Mouse (Mus musculus) 3134 (cell line): Measurements from ENCODE around the gene Stat5a.

ENCODE experiments used
- DNase-seq: peaks from one replicate; pipeline ENCODE4 v3.0.0-alpha.2; 2011; ENCODE audit warnings: low spot score; ENCODE audit not compliant: insufficient read length; ENCODE audit errors: extremely low read depth

Stat5a gene

GRCm38 (mm10) chr11:100894146-100894918 is 35.2 kb downstream of the Stat5a start:
- no peak for DNase-seq

- DNase-seq, result no peak
These were observed 36.9 kb downstream of the Stat5a start for GRCm38 (mm10) chr11:100896078-100896477.

DNA sequence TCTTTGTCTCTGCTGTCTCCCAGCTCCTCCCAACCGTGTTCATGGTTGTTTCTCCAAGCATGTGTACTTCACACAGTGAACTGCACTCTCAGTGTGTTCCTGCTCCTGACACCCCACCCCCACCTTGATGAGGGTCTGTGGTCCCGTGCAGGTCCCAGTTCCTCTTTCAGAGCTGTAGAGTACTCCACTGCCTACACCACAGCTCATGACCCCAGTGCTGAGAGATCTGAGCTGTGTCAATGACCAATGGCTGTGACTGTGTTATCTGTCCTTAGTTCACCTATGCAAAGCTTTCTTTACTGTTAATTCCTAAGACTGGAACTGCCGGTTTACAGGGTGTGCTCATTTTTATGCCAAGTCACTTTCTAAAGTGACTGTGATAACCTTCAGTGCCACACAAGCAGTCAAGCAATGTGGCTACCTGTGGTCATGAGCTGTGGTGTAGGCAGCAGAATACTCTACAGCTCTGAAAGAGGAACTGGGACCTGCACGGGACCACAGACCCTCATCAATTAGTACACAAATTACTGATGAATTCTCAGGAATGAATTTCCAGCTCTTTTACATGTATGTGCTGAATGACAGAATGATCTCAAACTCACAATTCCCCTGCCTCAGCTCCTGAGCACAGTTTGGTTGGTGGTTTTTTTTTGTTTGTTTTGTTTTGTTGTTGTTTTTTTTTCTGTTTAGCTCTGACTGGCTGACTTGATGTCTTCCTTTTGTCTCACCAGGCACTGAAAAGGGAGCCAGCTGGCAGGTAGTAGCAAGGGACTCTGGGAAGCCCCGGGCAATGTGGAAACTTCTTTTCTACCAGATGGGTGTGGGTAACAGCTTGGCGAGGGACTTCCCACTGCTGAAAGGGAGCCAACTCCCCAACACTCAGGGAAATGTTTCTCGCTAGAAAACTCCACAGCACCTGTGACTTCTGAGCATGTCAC is 38.4 kb downstream of the Stat5a start:
- no peak for DNase-seq

GRCm38 (mm10) chr11:100898441-100899199 is 39.5 kb downstream of the Stat5a start:
- no peak for DNase-seq

DNA sequence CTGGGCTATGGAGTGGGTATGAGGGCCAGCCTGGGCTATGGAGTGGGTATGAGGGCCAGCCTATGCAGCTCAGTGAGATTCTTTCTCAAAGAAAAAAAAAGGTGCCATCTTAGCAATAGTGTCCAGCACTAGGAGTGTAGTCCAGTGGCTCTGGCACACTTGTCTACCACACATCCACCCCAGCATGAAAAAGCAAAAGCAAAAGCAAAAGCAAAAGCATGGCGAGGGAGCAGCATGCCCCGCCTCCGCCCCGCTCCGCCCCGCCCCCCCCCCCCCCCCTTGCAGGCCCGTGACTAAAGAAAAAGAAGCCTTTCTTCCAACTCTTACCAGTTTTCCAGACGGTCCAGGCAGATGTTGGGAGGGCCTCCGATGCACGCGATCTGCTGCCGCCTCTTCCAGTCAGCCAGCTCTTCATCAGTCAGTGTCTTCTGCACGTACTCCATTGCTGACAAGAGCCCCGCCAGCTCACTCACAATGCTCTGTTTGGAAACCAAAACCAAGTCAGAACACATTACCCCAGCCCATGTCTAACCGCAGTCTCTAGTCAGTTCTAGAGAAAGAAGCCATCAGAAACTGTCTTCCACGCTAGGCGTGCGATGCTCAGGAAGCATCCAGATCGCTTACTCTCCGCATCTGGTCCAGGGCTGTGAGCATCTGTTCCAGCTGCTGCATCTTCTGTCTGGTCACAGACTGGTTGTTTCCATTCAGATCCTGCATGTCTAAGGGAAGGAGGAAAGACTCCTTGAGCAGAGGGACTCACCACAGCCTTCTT is 45.6 kb downstream of the Stat5a start:
- DNase-seq, result no peak

DNA sequence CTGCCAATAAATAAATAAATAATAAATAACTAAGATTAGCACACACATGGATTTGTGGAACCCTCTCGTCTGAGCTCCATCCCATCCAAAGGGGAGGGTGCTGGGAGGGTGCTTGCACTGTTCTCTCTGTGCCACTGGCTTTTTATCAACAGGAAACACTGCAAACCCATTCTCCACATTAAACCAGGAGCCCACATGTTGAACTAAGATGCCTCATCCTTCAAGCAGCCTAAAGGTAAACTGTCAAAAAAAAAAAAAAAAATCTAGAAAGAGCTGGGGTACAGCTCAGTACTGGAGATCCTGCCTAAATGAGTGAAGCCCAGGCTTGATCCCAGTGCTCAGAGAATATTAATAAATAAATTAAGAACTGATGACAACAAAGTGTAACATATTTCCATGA is 46.8 kb downstream of the Stat5a start:
- DNase-seq, result no peak

DNA sequence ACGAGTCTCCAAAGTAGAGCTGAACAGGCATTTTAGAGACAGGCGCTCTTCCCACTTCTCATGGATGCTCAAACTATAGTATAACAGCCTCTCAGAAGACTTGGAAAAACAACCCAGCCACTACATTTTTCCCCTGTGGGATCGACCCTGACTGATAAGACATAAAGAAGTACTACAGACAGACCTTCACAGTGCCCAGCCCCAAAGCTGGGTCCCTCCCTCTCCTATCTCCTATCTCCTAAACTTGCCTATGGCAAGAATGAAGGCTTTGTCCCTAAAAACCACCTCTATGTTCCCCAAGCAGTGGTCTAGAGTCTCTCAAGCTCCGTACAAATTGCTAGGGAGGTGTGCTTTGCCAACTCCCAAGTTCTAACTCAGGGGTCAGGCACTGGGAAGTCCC is 47.7 kb downstream of the Stat5a start:
- no peak for DNase-seq

- no peak for DNase-seq
These were observed 49.0 kb downstream of the Stat5a start for GRCm38 (mm10) chr11:100908112-100908511.

DNA sequence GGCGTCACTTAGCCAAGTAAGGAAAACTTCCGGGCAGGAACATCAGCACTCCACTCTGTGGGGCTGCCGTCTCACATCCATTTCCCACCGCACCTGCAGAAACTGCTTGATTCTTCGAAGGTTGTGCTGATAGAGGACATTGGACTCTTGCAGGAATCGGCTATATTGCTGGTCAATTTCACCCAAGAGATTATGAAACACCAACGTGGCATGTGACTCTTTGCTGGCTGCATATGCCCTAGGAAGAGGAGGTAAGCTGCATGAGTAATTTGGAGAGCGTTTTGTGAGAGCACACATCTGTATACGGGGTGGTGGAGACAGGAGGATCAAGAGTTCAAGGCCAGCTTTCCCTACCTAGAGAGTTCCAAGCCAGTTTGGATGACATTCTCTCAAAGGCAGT is 49.4 kb downstream of the Stat5a start:
- no peak for DNase-seq

GRCm38 (mm10) chr11:100912401-100913155 is 53.4 kb downstream of the Stat5a start:
- no peak for DNase-seq

- no peak for DNase-seq
These were observed 55.3 kb downstream of the Stat5a start for GRCm38 (mm10) chr11:100914415-100914814.

DNA sequence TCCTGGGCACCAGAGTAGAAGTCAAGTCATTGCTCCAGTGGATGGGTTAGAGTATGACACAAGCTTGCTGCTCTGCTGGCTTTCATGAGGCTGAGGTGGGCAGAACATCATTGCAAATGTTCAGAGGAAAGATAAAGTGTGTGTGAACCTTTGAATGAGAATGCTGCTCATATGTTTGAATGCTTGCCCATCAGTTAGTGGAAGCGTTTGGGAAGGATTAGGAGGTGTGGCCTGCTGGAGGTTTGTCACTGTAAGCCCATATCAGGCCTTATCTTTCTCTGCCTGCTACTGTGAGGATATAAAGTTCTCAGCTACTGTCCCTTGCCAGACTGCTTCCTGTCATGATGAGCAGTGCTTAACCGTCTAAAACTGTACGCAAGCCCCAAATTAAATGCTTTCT is 55.9 kb downstream of the Stat5a start:
- DNase-seq, result no peak

DNA sequence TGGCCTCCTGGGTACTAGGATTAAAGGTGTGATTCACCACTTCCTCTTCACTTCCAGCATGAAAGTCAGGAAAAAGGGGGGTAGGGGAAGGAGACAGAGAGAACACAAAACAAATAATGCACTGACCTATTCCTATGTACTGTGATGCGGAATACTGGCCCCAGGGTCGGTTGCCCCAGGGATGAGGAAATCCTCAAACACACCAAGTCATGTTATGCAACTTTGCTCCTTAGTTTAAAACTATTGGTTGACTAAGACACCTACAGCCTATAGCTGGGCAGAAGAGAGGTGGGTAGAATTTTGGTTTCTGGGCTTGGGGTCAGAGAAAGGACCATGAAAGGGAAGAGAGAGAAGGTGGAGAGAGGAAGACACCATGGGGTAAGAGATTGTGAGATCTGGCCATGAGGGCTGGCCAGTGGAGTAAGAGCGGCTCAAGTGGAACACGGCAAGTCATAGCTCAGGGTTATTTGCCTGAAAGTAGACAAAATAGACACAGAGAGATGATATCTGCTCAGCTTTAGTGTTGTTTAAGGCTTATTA is 57.4 kb downstream of the Stat5a start:
- no peak for DNase-seq

DNA sequence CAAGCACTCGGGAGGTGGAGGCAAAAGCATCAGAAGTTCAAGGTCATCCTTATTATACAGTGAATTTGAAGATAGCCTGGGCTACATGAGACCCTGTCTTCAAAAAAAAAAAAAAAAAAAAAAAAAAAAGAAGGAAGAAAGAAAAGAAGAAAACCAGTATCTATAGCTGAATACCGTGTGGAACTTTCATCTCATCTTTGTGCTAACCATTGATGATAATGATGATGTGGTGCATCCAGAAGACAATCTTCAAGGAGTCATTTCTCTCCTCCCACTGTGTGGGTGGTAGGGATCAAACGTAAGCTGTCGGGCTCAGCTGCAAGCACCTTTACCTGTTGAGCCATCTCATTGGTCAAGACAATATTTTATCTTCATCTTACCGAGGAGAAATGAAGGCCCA is 58.9 kb downstream of the Stat5a start:
- DNase-seq, result no peak

- no peak for DNase-seq
These were observed 61.9 kb downstream of the Stat5a start for GRCm38 (mm10) chr11:100920887-100921624.

- DNase-seq, result no peak
These were observed 65.3 kb downstream of the Stat5a start for GRCm38 (mm10) chr11:100924386-100924919.

DNA sequence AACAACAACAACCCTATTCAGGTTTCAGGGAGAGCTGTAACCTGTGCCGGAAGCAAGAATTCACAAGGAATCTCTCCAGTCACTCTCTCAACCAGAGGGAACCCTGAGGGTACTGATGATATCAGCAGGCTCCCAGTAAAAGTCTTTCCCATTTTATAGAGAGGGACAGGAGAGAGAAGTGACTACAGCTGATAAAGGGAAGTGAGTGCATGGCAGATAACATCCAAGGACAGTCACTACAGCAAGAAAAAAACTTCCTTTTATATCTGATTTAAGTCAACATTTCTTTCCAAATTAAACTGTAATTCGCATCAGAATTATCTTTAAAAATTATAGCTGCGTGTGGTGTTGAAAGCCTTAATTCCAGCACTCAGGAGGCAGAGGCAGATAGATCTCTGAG is 68.2 kb downstream of the Stat5a start:
- no peak for DNase-seq

- no peak for DNase-seq
These were observed 71.5 kb downstream of the Stat5a start for GRCm38 (mm10) chr11:100930611-100931010.
